Mouse (Mus musculus) MEL (cell line): ENCODE results near the gene Ier2. TPM values are rescaled to one million over a fixed set of nuclear protein-coding genes. Genes with fewer than 3 reads are reported as not detected.

ENCODE experiments used
- DNase-seq: peaks from one replicate; pipeline ENCODE4 v3.0.0; 2011; ENCODE audit warnings: low read depth, low spot score
- H3K27ac ChIP-seq: 2 replicates; pipeline ENCODE4 v1.5.1; 2012; ENCODE audit warnings: low read depth, mild to moderate bottlenecking, control low read depth, low read length, moderate library complexity; ENCODE audit not compliant: control insufficient read depth
- H3K27me3 ChIP-seq, 2 experiments: fragments of 150-350 bp in 1 of 2; sonication (generic) in 1 of 2; 2 replicates each; pipeline ENCODE4 v1.6.1; 2012; ENCODE audit warnings: low read length in 2 of 2, mild to moderate bottlenecking in 2 of 2, improper control_type of control experiment in 1 of 2, moderate library complexity in 1 of 2; ENCODE audit not compliant: insufficient read depth in 2 of 2, control insufficient read depth in 1 of 2
- H3K36me3 ChIP-seq, 2 experiments: 2 replicates each; pipeline ENCODE4 v1.6.1; 2012 to 2014; ENCODE audit warnings: low read length in 2 of 2, improper control_type of control experiment in 1 of 2, inconsistent platforms in 1 of 2, mild to moderate bottlenecking in 1 of 2; ENCODE audit not compliant: insufficient read depth in 2 of 2, control insufficient read depth in 1 of 2
- H3K4me1 ChIP-seq, 2 experiments: fragments of 150-350 bp in 1 of 2; sonication (generic) in 1 of 2; 2 replicates each; pipeline ENCODE4 v1.6.1; 2012; ENCODE audit warnings: low read length in 2 of 2, improper control_type of control experiment in 1 of 2, mild to moderate bottlenecking in 1 of 2; ENCODE audit not compliant: insufficient read depth in 2 of 2, control insufficient read depth in 1 of 2
- H3K4me3 ChIP-seq, 2 experiments: fragments of 150-350 bp in 1 of 2; sonication (generic) in 1 of 2; 2 replicates each; pipeline ENCODE4 v1.5.1; 2012; ENCODE audit warnings: low read depth in 2 of 2, low read length in 2 of 2, mild to moderate bottlenecking in 2 of 2, moderate library complexity in 2 of 2, control low read depth in 1 of 2, improper control_type of control experiment in 1 of 2; ENCODE audit not compliant: control insufficient read depth in 1 of 2, insufficient read depth in 1 of 2
- H3K79me2 ChIP-seq: 2 replicates; pipeline ENCODE4 v1.6.1; 2012; ENCODE audit warnings: mild to moderate bottlenecking, low read length, moderate library complexity; ENCODE audit not compliant: control insufficient read depth, poor library complexity, insufficient read depth
- H3K9ac ChIP-seq: 2 replicates; pipeline ENCODE4 v1.6.1; 2012; ENCODE audit warnings: low read depth, mild to moderate bottlenecking, control low read depth, low read length, moderate library complexity; ENCODE audit not compliant: control insufficient read depth, poor library complexity, severe bottlenecking
- H3K9me3 ChIP-seq: fragments of 150-350 bp; sonication (generic); replicated peaks from 2 replicates; pipeline ENCODE4 v1.6.1; 2012; ENCODE audit warnings: mild to moderate bottlenecking, low read length, improper control_type of control experiment, moderate library complexity; ENCODE audit not compliant: insufficient read depth
- BHLHE40 ChIP-seq: IDR thresholded peaks from 2 replicates; pipeline ENCODE4 v1.6.1; 2012; ENCODE audit warnings: low read depth, mild to moderate bottlenecking, inconsistent platforms, low read length, improper control_type of control experiment, borderline replicate concordance
- CHD1 ChIP-seq: IDR thresholded peaks from 2 replicates; pipeline ENCODE4 v1.6.1; 2012; ENCODE audit warnings: low read depth, mild to moderate bottlenecking, inconsistent platforms, low read length, improper control_type of control experiment
- CHD2 ChIP-seq: IDR thresholded peaks from 2 replicates; pipeline ENCODE4 v1.6.1; 2011; ENCODE audit warnings: low read length, improper control_type of control experiment
- CTCF ChIP-seq, 3 experiments: IDR thresholded peaks in 2 of 3; conservative IDR thresholded peaks in 1 of 3; 2 replicates each; pipeline ENCODE4 v1.5.1; 2011 to 2012; ENCODE audit warnings: low read length in 3 of 3, low read depth in 2 of 3, mild to moderate bottlenecking in 2 of 3, improper control_type of control experiment in 1 of 3, inconsistent platforms in 1 of 3, mixed read lengths in 1 of 3, moderate library complexity in 1 of 3; ENCODE audit not compliant: control insufficient read depth in 1 of 3, insufficient read depth in 1 of 3, poor library complexity in 1 of 3, severe bottlenecking in 1 of 3
- ELF1 ChIP-seq: IDR thresholded peaks from 2 replicates; pipeline ENCODE4 v1.6.1; 2014; ENCODE audit warnings: low read depth, mild to moderate bottlenecking, inconsistent platforms, low read length, improper control_type of control experiment, moderate library complexity
- EP300 ChIP-seq, 2 experiments: IDR thresholded peaks; 2 replicates each; pipeline ENCODE4 v1.6.1; 2011; ENCODE audit warnings: improper control_type of control experiment in 2 of 2, low read length in 2 of 2, low read depth in 1 of 2, mild to moderate bottlenecking in 1 of 2
- ETS1 ChIP-seq: IDR thresholded peaks from 2 replicates; pipeline ENCODE4 v1.6.1; 2012; ENCODE audit warnings: low read depth, mild to moderate bottlenecking, inconsistent platforms, low read length, improper control_type of control experiment, moderate library complexity
- GABPA ChIP-seq: IDR thresholded peaks from 2 replicates; pipeline ENCODE4 v1.6.1; 2012; ENCODE audit warnings: low read depth, mild to moderate bottlenecking, inconsistent platforms, low read length, improper control_type of control experiment, moderate library complexity
- HCFC1 ChIP-seq: IDR thresholded peaks from 2 replicates; pipeline ENCODE4 v1.6.1; 2012; ENCODE audit warnings: low read depth, mild to moderate bottlenecking, inconsistent platforms, low read length, improper control_type of control experiment, moderate library complexity
- JUND ChIP-seq: IDR thresholded peaks from 2 replicates; pipeline ENCODE4 v1.6.1; 2011; ENCODE audit warnings: low read depth, mild to moderate bottlenecking, improper control_type of control experiment, low read length
- KAT2A ChIP-seq: conservative IDR thresholded peaks from 2 replicates; pipeline ENCODE4 v1.6.1; 2012; ENCODE audit warnings: low read depth, low read length, improper control_type of control experiment, inconsistent platforms
- MAFK ChIP-seq: IDR thresholded peaks from 2 replicates; pipeline ENCODE4 v1.6.1; 2011; ENCODE audit warnings: low read depth, mild to moderate bottlenecking, low read length, improper control_type of control experiment, borderline replicate concordance
- MAX ChIP-seq: IDR thresholded peaks from 2 replicates; pipeline ENCODE4 v1.6.1; 2011; ENCODE audit warnings: low read length, improper control_type of control experiment
- MAZ ChIP-seq: IDR thresholded peaks from 2 replicates; pipeline ENCODE4 v1.6.1; 2012; ENCODE audit warnings: low read depth, mild to moderate bottlenecking, inconsistent platforms, low read length, improper control_type of control experiment
- MXI1 ChIP-seq: IDR thresholded peaks from 2 replicates; pipeline ENCODE4 v1.6.1; 2011; ENCODE audit warnings: mild to moderate bottlenecking, low read depth, low read length, improper control_type of control experiment
- MYB ChIP-seq: IDR thresholded peaks from 2 replicates; pipeline ENCODE4 v1.6.1; 2011; ENCODE audit warnings: mild to moderate bottlenecking, low read depth, low read length, improper control_type of control experiment
- NELFE ChIP-seq: IDR thresholded peaks from 2 replicates; pipeline ENCODE4 v1.6.1; 2011; ENCODE audit warnings: low read depth, low read length, improper control_type of control experiment
- POLR2A ChIP-seq, 2 experiments: IDR thresholded peaks; 2 replicates each; pipeline ENCODE4 v1.6.1; 2011 to 2012; ENCODE audit warnings: low read length in 2 of 2, mild to moderate bottlenecking in 2 of 2, control low read depth in 1 of 2, improper control_type of control experiment in 1 of 2, low read depth in 1 of 2, moderate library complexity in 1 of 2; ENCODE audit not compliant: control insufficient read depth in 1 of 2, insufficient read depth in 1 of 2, poor library complexity in 1 of 2
- POLR2AphosphoS2 ChIP-seq: IDR thresholded peaks from 2 replicates; pipeline ENCODE4 v1.6.1; 2011; ENCODE audit warnings: low read length, improper control_type of control experiment
- POLR2AphosphoS5 ChIP-seq: IDR thresholded peaks from 2 replicates; pipeline ENCODE4 v1.6.1; 2012; ENCODE audit warnings: low read depth, borderline replicate concordance, mild to moderate bottlenecking, inconsistent platforms, low read length, moderate library complexity, mixed read lengths
- RAD21 ChIP-seq: IDR thresholded peaks from 2 replicates; pipeline ENCODE4 v1.6.1; 2011; ENCODE audit warnings: mild to moderate bottlenecking, low read depth, low read length, improper control_type of control experiment
- RCOR1 ChIP-seq: IDR thresholded peaks from 2 replicates; pipeline ENCODE4 v1.6.1; 2012; ENCODE audit warnings: low read depth, mild to moderate bottlenecking, inconsistent platforms, low read length, improper control_type of control experiment
- SIN3A ChIP-seq: IDR thresholded peaks from 2 replicates; pipeline ENCODE4 v1.6.1; 2012; ENCODE audit warnings: low read length, improper control_type of control experiment, inconsistent platforms
- SMC3 ChIP-seq: IDR thresholded peaks from 2 replicates; pipeline ENCODE4 v1.6.1; 2011; ENCODE audit warnings: low read depth, low read length, improper control_type of control experiment
- TAL1 ChIP-seq: IDR thresholded peaks from 2 replicates; pipeline ENCODE4 v1.6.1; 2012; ENCODE audit warnings: mild to moderate bottlenecking, inconsistent platforms, low read length, moderate library complexity, mixed read lengths
- TBP ChIP-seq: IDR thresholded peaks from 2 replicates; pipeline ENCODE4 v1.8.0; 2011; ENCODE audit warnings: low read depth, low read length, improper control_type of control experiment
- TCF12 ChIP-seq: IDR thresholded peaks from 2 replicates; pipeline ENCODE4 v1.6.1; 2014; ENCODE audit warnings: low read depth, mild to moderate bottlenecking, inconsistent platforms, low read length, improper control_type of control experiment, moderate library complexity
- UBTF ChIP-seq: IDR thresholded peaks from 2 replicates; pipeline ENCODE4 v1.6.1; 2012; ENCODE audit warnings: low read depth, mild to moderate bottlenecking, inconsistent platforms, low read length, improper control_type of control experiment, moderate library complexity, borderline replicate concordance; ENCODE audit not compliant: insufficient read depth
- USF1 ChIP-seq: IDR thresholded peaks from 2 replicates; pipeline ENCODE4 v1.6.1; 2014; ENCODE audit warnings: low read depth, mild to moderate bottlenecking, inconsistent platforms, low read length, improper control_type of control experiment, moderate library complexity
- USF2 ChIP-seq, 2 experiments: IDR thresholded peaks; 2 replicates each; pipeline ENCODE4 v1.6.1; 2011 to 2012; ENCODE audit warnings: improper control_type of control experiment in 2 of 2, low read length in 2 of 2, borderline replicate concordance in 1 of 2, inconsistent platforms in 1 of 2, low read depth in 1 of 2, mild to moderate bottlenecking in 1 of 2; ENCODE audit not compliant: insufficient read depth in 1 of 2
- ZKSCAN1 ChIP-seq: IDR thresholded peaks from 2 replicates; pipeline ENCODE4 v1.6.1; 2012; ENCODE audit warnings: low read depth, mild to moderate bottlenecking, inconsistent platforms, low read length, improper control_type of control experiment, moderate library complexity
- ZMIZ1 ChIP-seq: IDR thresholded peaks from 2 replicates; pipeline ENCODE4 v1.6.1; 2012; ENCODE audit warnings: low read depth, mild to moderate bottlenecking, inconsistent platforms, low read length, improper control_type of control experiment, moderate library complexity
- ZNF384 ChIP-seq: IDR thresholded peaks from 2 replicates; pipeline ENCODE4 v1.6.1; 2012; ENCODE audit warnings: low read depth, mild to moderate bottlenecking, inconsistent platforms, low read length, improper control_type of control experiment
- polyA plus RNA-seq, 2 experiments: library from polyadenylated mRNA; stranded (reverse) in 1 of 2; unstranded in 1 of 2; fragments of >175 nt in 1 of 2; fragments of >200 nt in 1 of 2; gene quantifications; 2 replicates each; pipeline versions ENCODE4 v1.2.1 to v1.2.4; 2012; ENCODE audit warnings: low replicate concordance in 2 of 2, low read depth in 1 of 2; ENCODE audit not compliant: insufficient read length in 2 of 2, insufficient read depth in 1 of 2, missing spikeins in 1 of 2
- total RNA-seq: library from RNA; depleted of rRNA; stranded (reverse); fragments of 300-350 nt; gene quantifications from 2 replicates; pipeline ENCODE4 v1.2.3, GENCODE M21; 2012

Ier2 gene
- total and polyA plus RNA-seq, 3 experiments: 22.5 to 258 (median 37.7) TPM

DNA sequence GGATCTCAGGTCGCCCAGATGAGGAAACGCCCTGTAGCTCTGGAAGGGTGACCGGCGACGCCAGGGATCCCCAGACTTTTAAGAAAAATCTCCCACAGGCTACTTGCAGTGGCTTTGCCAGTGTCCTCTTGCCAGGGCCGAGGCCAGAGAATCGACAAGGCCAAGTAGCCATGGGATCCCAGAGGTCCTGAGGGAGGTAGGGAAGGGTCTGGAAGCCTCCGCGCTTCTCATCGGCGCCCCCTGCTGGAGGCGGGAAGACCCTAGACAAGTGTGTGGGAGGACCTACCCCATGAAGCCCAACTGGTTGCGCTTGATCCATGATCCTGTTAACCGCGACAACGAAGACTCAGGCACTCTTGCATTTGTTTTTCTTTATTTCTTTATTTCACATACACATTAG, 41.7 kb upstream of the Ier2 start (continued):
- TF ChIP-seq POLR2A (IDR thresholded peaks at IDR 0.05; ENCODE audit: control insufficient read depth in 1 of 2, insufficient read depth in 1 of 2, low read depth in 1 of 2, low read length in 2 of 2, poor library complexity in 1 of 2): no peak; a peak in 1 of 4 replicates

DNA sequence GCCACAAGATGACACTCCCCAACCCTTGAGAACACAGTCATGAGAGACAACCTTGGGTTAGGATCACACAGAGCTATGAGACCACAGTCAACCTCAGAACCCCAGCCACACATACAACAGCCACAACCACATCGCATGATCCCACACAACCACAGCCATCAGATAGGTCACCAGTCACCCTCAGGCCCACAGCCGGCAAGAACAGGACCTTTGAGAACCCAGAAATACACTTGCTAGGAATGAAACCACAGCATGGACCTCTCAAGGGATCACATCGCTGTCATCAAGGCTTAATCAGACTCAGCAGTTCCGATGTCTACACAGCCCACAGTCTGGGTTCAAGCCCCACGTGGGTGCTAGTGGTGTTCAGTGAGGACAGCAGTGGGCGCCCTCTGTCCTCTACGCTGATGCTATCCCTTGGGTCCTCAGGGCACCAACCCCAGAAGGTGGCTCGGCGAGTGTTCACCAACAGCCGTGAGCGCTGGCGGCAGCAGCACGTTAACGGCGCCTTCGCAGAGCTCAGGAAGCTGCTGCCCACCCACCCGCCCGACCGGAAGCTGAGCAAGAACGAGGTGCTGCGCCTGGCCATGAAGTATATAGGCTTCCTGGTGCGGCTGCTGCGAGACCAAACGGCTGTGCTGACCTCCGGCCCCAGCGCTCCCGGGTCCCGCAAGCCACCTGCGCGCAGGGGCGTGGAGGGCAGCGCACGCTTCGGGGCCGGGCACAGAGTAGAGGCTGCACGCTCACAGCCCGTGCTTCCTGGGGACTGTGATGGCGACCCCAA, 41.0 kb upstream of the Ier2 start:
- H3K4me1 ChIP-seq: peaks cover 6 to 25% of the 10 kb centered on the region in 2 experiments
- H3K79me2 ChIP-seq: peaks cover 32% of the 10 kb centered on the region
- no peaks in the 10 kb centered on the region for H3K9me3 ChIP-seq
- peak overlapping the region; percentile 83 to 98 for H3K4me3 ChIP-seq
- DNase-seq: peak; percentile 84
- H3K27me3 ChIP-seq: no peaks in the 10 kb centered on the region
- H3K9ac ChIP-seq: peak overlapping the region; percentile 98
- H3K27ac ChIP-seq: peak overlapping the region; percentile 98
- peaks cover 0 to 16% of the 10 kb centered on the region in 2 experiments; a peak in 2 of 4 replicates for H3K36me3 ChIP-seq
- peak; percentile 51 for TF ChIP-seq TAL1
- TF ChIP-seq MAX: peak; percentile 52
- TF ChIP-seq POLR2AphosphoS2: peak; percentile 72; the same call in 1 of the 2 replicates
- no peak for TF ChIP-seq HCFC1
- no peak; the same call in 1 of the 2 replicates for TF ChIP-seq ZMIZ1
- no peak; the same call in 1 of the 2 replicates for TF ChIP-seq TBP
- TF ChIP-seq RAD21: no peak
- TF ChIP-seq RCOR1: peak; percentile 67
- peak; percentile 58 for TF ChIP-seq CHD1
- peak; percentile 64 for TF ChIP-seq ETS1
- no peak for TF ChIP-seq GABPA
- peak; percentile 30; the same call in 1 of the 2 replicates for TF ChIP-seq SMC3
- peak; percentile 39; the same call in 1 of the 2 replicates for TF ChIP-seq USF1
- TF ChIP-seq ELF1: no peak
- TF ChIP-seq CTCF (IDR thresholded peaks at IDR 0.05 in 2 of 3, conservative IDR thresholded peaks at IDR 0.05 in 1 of 3; ENCODE audit: control insufficient read depth in 1 of 3, insufficient read depth in 1 of 3, low read depth in 2 of 3, low read length in 3 of 3, poor library complexity in 1 of 3, severe bottlenecking in 1 of 3): peak; percentile 10 to 14 (median 11); a peak in 2 of 6 replicates
- TF ChIP-seq SIN3A: no peak; the same call in none of the 2 replicates
- TF ChIP-seq UBTF: no peak
- no peak for TF ChIP-seq MYB
- no peak for TF ChIP-seq KAT2A
- TF ChIP-seq JUND: no peak
- TF ChIP-seq EP300 (IDR thresholded peaks at IDR 0.05; ENCODE audit: low read depth in 1 of 2, low read length in 2 of 2): peak in 1 of 2 experiments; percentile 77; a peak in 3 of 4 replicates
- TF ChIP-seq ZKSCAN1: no peak
- TF ChIP-seq BHLHE40: peak; percentile 58; the same call in 1 of the 2 replicates
- TF ChIP-seq MAFK: no peak; the same call in 1 of the 2 replicates
- no peak for TF ChIP-seq MAZ
- TF ChIP-seq NELFE: peak; percentile 39
- peak; percentile 39 to 41; a peak in 3 of 4 replicates for TF ChIP-seq POLR2A (IDR thresholded peaks at IDR 0.05; ENCODE audit: control insufficient read depth in 1 of 2, insufficient read depth in 1 of 2, low read depth in 1 of 2, low read length in 2 of 2, poor library complexity in 1 of 2)
- TF ChIP-seq TCF12: peak; percentile 42
- no peak for TF ChIP-seq USF2 (IDR thresholded peaks at IDR 0.05; ENCODE audit: borderline replicate concordance in 1 of 2, insufficient read depth in 1 of 2, low read depth in 1 of 2, low read length in 2 of 2)
- TF ChIP-seq MXI1: peak; percentile 87
- TF ChIP-seq POLR2AphosphoS5: no peak; the same call in 1 of the 2 replicates
- TF ChIP-seq ZNF384: no peak
- no peak for TF ChIP-seq CHD2
